Mouse (Mus musculus): ENCODE data around the gene Prdx6b. TPM values are rescaled to one million over a fixed set of nuclear protein-coding genes. Genes with fewer than 3 reads are reported as not detected.

Prdx6b gene
- polyA plus RNA-seq (2012; rRNA removed), result not detected in 2 replicates

GRCm38 (mm10) chr2:80292172-80292571, at the start of gene Prdx6b:
TSS of gene Prdx6b (plus strand) at chr2:80292472.

GRCm38 (mm10) chr2:80315242-80316161, 23.2 kb downstream of the Prdx6b start, which contains the start of gene Dnajc10:
TSS of gene Dnajc10 (plus strand) at chr2:80315466.

Other genes with a start within 250 kb of the Prdx6b start
- gene Pde1a, start 163.0 kb upstream of the Prdx6b start, polyA plus RNA-seq (2012; rRNA removed), result 0.80 and 1.9 TPM in 2 replicates
- 9.9 and 12.3 TPM in 2 replicates for gene Dnajc10, start 23.0 kb downstream of the Prdx6b start, polyA plus RNA-seq (2012; rRNA removed)
- gene Frzb, start 155.2 kb downstream of the Prdx6b start, polyA plus RNA-seq (2012; rRNA removed), result 0.27 and 0.47 TPM in 2 replicates